Mouse (Mus musculus) cerebellum, adult 2 months (tissue): Measurements from ENCODE around the gene Tcf19. TPM values are rescaled to one million over a fixed set of nuclear protein-coding genes. Genes with fewer than 3 reads are reported as not detected.
"Not testable (repeated sequence)": the region's sequence is repeated elsewhere in the genome, so short reads cannot be mapped to it uniquely, and the experiment has no call there.

Source experiments
- DNase-seq, 2 experiments: peaks; one replicate each; pipeline ENCODE4 v3.0.0; 2021
- H3K27ac ChIP-seq: fragments of 200-500 bp; 2 replicates; pipeline ENCODE4 v1.5.1; 2012; ENCODE audit warnings: low read length, control low read depth, inconsistent platforms; ENCODE audit not compliant: insufficient read depth
- H3K27me3 ChIP-seq: fragments of 200-500 bp; 2 replicates; pipeline ENCODE4 v1.6.1; 2012; ENCODE audit warnings: inconsistent platforms, mild to moderate bottlenecking, low read length, moderate library complexity; ENCODE audit not compliant: control insufficient read depth, insufficient read depth
- H3K4me1 ChIP-seq: fragments of 200-500 bp; 2 replicates; pipeline ENCODE4 v1.6.1; 2011; ENCODE audit warnings: low read length; ENCODE audit not compliant: control insufficient read depth, insufficient read depth
- H3K4me3 ChIP-seq: fragments of 200-500 bp; replicated peaks from 2 replicates; pipeline ENCODE3; 2011; ENCODE audit warnings: mild to moderate bottlenecking, low read depth, low read length, control low read depth; ENCODE audit not compliant: insufficient read depth
- CTCF ChIP-seq: fragments of 200-500 bp; IDR thresholded peaks from 2 replicates; pipeline ENCODE4 v1.5.1; 2011; ENCODE audit warnings: low read depth, mild to moderate bottlenecking, control low read depth, low read length, moderate library complexity, borderline replicate concordance; ENCODE audit not compliant: insufficient read depth
- WGBS: fragments of 180-500 bp; shearing (Covaris S2); methylation state at CpG from one replicate; pipeline ENCODE4 v1.1.7; 2018; 5-methylcytosine and 5-hydroxymethylcytosine counted together
- polyA plus RNA-seq: library from polyadenylated mRNA; depleted of rRNA; stranded (reverse); fragments of >200 nt; gene quantifications from 2 replicates; pipeline ENCODE4 v1.2.3, GENCODE M21; 2012; rRNA removed

Gene Tcf19
- polyA plus RNA-seq, 1 experiment = 6.7 TPM

DNA sequence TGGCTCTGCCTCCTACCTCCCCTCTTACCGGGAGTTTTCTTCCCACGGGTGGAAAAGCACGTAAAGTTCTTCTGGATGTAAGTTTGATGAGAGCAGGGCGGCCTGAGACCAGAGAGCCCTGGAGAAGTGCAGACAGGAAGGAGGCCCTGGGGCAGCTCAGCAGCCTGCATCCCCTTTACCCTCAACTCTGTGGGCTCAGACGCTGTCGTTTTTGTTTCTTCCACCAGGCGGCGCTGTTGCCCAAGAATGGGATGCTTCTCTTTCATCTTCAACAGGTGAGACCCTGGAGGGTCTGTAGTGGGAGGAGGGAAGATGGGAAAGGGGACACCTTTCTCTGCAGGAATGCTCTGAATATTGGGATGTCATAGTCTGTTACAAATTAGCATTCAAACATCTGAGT, 51.0 kb downstream of the Tcf19 start:
- not testable (repeated sequence) for H3K27ac ChIP-seq, H3K27me3 ChIP-seq, H3K4me3 ChIP-seq, H3K4me1 ChIP-seq, DNase-seq
- WGBS = 8% methylated on average over 8 of the region's 8 CpGs
- TF ChIP-seq CTCF = peak; percentile 23; the same call in 1 of the 2 replicates

Other genes with a start within 250 kb of the Tcf19 start
- 0.26 and 0.92 TPM in 2 replicates for gene H2-Q1, start 196.4 kb downstream of the Tcf19 start, polyA plus RNA-seq
- 1.4 and 1.5 TPM in 2 replicates for gene H2-Q2, start 174.6 kb downstream of the Tcf19 start, polyA plus RNA-seq
- gene H2-Q4, start 137.2 kb downstream of the Tcf19 start, polyA plus RNA-seq = 5.1 and 7.0 TPM in 2 replicates
- 0.90 and 1.4 TPM in 2 replicates for gene H2-Q6, start 92.0 kb downstream of the Tcf19 start, polyA plus RNA-seq
- 1.9 and 2.6 TPM in 2 replicates for gene H2-Q7, start 77.7 kb downstream of the Tcf19 start, polyA plus RNA-seq
- 0.06 and 0.11 TPM in 2 replicates for gene H2-Q10, start 46.7 kb downstream of the Tcf19 start, polyA plus RNA-seq
- not detected in 2 replicates for gene Pou5f1, start 10.8 kb downstream of the Tcf19 start, polyA plus RNA-seq
- 6.5 and 9.6 TPM in 2 replicates for gene Cchcr1, start 276 bp upstream of the Tcf19 start, polyA plus RNA-seq
- gene Psors1c2, start 16.4 kb upstream of the Tcf19 start, polyA plus RNA-seq = not detected in 2 replicates
- gene Cdsn, start 35.3 kb upstream of the Tcf19 start, polyA plus RNA-seq = 0.05 and 0.16 TPM in 2 replicates
- gene 2300002M23Rik, start 50.6 kb upstream of the Tcf19 start, polyA plus RNA-seq = not detected in 2 replicates
- gene Sfta2, start 84.7 kb upstream of the Tcf19 start, polyA plus RNA-seq = not detected in 2 replicates
- gene Gm9573, start 109.8 kb upstream of the Tcf19 start, polyA plus RNA-seq = not detected in 2 replicates
- not detected in 2 replicates for gene Mucl3, start 126.9 kb upstream of the Tcf19 start, polyA plus RNA-seq
- gene Vars2, start 150.8 kb upstream of the Tcf19 start, polyA plus RNA-seq = 35.5 and 35.9 TPM in 2 replicates
- gene Gtf2h4, start 156.9 kb upstream of the Tcf19 start, polyA plus RNA-seq = 30.7 and 34.8 TPM in 2 replicates
- 76.7 and 76.9 TPM in 2 replicates for gene Ddr1, start 187.8 kb upstream of the Tcf19 start, polyA plus RNA-seq